Mouse (Mus musculus): Measurements from ENCODE around the gene Wdr17.

Gene Wdr17

DNA sequence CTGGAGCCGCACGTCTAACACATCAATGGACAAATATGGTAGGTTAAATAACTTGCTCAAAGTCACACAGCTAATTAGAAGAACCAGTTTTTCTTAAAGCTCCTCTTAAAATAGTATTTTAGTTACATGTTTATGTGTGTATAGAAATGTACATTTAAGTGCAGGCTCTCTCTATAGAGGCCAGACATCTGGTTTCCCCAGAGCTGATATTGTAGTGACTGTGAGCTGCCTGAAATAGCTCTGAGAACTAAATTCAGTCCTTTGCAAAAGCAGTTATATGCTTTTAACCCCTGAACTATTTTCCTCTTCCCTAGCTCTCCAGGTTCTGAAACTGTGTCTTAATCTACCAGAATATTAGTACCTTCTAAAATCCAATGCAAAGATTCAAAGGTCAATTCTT lies 289.6 kb downstream of the Wdr17 start:
- no peak for DNase-seq

DNA sequence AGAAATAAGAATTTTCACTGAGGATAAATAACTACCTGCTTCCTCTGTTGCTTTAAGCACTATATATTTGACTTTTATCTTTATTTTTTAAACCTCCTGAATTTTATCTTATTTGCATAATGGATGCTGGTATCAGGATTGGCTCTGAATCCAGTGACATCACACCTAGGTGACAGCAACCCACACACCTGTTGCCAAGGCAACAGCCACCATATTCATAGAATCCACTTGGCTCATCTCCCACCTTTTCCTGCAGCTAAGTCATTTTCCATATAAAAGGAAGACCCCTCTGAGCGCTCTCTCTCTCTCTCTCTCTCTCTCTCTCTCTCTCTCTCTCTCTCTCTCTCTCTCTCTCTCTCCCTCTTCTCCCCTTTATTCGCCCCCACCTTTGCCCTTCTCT lies 290.0 kb downstream of the Wdr17 start:
- DNase-seq = no peak

DNA sequence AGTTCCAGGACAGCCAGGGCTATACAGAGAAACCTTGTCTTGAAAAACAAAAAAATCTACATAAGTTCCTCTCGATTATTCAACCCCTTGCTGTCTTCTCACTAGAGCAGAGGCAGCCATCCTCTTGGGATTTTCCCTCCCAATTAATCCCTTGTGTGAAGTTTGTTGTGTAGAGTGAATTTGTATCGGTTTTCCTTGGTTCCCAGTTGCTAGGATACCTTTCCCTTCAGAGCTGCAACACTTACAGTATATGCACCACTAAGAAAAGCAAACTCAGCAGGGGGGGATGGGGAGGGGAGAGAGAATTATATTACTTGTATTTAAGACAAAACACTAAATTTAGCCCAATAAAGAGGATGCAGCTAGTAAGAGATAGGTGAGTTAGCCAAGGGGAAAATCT lies 290.9 kb downstream of the Wdr17 start:
- DNase-seq = no peak

DNA sequence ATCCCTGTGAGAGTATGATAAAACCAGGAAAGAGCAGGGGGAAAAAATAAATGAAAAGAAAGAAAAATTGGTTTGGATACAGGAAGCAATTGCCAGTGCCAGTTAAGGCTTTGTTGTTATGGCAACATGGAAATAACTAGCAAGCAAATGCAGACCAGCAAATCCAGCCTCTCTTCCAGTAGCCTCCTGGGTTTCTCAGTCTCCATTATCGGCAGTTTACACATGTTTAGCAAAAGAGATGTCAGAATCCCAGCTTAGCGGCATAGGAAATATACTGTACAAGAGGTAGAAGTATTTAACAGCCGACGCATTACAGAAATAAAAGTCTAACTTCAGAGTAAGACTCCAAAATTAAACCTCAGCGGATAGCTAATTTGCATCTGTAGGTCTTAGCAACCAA lies 292.4 kb downstream of the Wdr17 start:
- DNase-seq = no peak

DNA sequence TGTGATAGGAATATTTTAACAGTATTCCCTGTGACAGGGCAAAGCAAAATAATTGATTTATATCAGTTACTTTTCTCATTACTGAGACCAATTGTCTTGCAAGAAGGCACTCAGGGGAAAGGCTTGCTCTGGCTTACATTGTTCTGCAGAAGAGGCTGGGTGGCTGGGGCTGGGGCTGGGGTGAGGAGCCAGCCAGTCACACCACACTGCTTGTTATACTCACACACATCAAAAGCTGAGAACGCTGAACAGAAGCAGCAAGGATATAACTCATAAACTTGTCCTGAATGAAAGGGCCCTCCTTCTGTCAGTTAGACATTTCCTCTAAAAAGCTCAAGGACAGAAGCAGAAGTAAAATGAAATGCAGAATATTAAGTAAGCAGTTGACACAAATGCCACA lies 304.1 kb downstream of the Wdr17 start:
- DNase-seq = no peak

DNA sequence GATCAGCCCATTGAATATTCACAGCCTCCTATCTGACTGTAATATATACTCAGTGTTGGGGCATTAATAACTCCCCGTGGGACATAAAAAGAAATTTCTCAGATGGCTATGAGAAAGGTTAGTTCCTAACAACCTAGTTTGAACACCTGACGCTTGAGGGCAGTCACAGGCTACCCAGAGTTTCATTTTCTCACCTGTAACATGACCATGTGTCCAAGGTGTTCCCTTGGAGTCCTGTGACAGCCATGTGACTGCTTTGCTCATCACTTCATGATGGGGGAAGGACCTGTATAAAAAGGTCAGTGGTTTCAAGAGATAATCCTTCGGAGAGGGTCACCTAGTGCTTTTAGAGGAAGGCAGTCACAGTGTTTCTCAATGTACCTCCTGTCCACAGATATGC lies 305.5 kb downstream of the Wdr17 start:
- DNase-seq = no peak

All from kidney, postnatal 25 days (tissue).